Mouse (Mus musculus) layer of hippocampus, adult 9-11 months (tissue): ENCODE measurements around the gene Eaf2.

Experiments used
- DNase-seq: peaks from one replicate; pipeline ENCODE4 v3.0.0; 2022

Gene Eaf2

DNA sequence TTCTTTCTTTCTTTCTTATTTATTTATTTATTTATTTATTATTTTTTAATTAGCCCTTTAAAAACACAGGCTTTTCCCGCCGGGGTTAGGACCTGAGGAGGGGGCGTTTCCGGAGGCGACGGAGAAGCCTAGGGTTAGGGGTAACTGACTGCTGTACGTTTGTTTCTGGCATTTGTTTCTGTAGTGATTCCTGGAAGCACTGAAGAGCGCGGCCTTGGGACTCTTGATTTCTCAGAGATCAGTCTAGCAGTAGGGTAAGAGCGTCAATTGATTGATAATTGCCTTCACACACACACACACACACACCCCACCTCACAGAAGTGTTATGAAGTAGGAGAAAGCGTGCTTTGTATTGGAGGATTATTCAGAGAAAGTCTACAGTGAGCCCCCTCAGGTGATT, 46.0 kb downstream of the Eaf2 start:
- DNase-seq, result peak; percentile 9

DNA sequence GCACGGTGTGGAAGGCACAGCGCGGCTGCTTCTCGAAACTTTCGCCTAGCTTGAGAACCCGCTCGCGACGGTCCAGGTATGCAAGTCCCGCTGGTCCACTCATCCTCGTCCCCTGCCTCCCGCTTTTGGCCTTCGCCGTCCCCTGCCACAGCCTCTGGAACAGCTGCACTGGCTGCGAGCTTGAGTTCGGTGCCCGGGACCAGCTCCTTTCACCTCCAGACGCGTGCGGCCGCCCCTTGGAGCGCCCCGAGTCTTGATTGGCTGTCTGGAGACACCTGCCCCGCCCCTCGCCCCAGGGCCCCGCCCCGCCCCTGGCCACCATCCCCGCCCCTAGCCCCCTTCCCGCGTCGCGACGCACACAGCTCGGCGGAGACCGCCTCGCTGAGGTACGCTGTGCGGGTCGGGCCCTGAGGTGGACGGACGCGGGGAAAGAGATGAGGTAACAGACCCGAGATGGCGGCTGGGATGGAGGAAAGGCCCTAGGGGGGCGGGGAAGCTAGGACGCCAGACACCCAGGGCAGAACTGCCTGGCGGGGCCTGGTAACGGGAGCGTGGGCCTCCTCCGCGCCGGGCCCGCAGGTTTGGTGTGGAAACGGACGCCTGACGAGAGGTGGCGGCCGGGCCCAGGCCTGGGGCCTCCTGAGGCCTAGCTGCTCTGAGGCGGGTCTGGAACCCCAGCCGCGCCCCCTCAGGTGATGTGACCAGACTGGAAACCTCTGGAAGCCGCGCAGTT, 46.6 kb downstream of the Eaf2 start, which contains the start of gene Iqcb1:
Gene Iqcb1 (plus strand): TSS at position 332 of the 733 bp plus-strand sequence.
- DNase-seq, result peak; percentile 83

DNA sequence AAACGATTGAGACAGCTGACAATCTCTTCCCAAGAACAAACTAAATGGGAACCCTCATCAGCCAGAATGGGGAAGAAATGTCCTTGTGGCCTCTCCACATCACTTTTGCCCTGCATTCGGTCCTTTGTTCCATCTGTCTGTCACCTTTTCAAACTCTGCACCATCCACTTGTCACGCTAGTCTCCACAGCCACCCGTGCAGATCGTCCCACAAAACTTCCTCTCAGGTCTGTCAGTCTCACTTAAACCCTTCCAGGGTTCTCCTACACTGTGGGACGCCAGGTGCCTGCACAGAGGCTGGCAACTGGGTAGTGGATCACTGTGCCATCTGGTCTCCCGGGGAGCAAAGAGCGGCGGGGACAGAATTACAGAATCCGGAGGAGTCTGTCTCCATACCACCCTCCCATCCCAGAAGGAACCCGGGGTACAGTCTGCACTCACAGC, 47.2 kb downstream of the Eaf2 start:
- DNase-seq, result no peak

DNA sequence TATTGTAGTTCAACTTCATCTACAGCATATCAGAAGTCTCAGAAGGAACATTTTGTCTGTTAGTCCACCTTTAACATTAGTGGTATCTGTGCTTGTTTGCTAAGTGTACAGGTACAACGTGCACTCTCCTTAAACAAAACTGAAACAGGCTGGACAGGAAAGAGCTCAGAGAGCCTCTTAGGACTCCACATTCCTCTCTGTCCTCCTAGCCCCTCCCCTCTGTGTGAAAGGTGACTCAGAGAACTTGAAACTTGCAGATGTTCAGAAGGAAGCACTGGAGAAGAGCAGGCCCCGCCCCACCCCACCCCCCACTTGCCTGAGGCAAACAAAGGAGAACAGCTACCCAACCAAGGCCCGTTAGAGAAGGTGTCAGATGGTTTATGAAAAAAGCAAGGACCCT, 53.3 kb downstream of the Eaf2 start:
- no peak for DNase-seq

DNA sequence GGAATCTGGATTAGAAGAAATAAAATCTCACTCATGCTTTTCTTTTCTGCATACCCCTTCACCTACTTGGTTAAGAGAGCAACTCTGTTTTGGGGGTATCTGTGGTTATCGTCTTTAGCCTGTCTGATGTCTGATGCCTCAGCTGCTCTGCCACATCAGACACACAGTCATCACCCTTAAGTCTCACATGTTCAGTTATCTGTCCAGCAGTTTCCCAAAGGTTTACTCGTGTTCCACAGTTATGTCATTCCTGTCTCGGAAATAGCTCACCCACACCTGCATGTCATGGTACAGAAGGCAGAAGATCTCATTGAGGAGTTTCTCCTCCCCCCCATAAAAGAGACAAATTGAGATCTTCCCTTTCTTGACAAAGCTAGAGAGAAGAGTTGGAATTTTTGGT, 54.1 kb downstream of the Eaf2 start:
- no peak for DNase-seq

DNA sequence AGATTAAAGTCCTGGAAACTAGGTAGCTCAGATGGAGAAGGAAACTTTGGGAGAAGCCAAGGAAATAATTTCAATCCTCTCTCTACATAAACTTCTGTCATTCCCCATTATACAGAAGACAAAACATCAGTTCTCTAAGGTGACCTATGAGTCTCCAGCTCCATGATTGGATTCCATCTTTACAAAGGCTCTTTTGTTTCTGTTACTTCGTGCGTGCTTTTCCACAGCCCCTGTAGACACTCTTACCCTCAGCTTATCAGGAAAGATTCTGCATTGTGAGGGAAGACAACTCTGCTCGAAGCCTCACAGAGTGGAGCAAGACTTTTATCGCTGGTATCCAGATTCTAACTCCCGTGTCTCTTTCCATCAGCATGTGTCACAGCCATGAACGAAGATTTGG, 54.8 kb downstream of the Eaf2 start:
- DNase-seq, result no peak

DNA sequence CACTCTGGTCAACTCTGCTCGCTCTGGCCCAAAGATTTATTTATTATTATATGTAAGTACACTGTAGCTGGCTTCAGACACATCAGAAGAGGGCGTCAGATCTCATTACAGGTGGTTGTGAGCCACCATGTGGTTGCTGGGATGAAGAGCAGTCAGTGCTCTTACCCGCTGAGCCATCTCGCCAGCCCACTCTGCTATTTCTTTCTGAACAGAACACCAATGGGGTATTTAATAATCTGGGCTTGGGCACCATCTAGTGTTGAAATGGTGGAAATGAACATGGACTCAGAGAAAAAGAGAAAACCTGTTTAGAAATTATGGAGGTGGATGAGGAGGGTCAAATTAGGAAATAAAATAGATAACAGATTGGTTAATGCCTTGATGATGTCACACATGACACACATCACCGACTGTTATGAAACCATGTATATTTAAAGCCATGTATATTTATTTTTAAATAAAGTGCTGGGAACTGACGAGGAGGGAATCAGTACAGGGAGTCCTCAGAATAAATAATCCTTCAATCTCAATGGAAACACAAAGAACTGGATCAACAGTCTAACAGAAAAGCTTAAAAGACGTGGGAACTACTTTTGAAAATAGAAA, 57.4 kb downstream of the Eaf2 start:
- peak; percentile 89 for DNase-seq

DNA sequence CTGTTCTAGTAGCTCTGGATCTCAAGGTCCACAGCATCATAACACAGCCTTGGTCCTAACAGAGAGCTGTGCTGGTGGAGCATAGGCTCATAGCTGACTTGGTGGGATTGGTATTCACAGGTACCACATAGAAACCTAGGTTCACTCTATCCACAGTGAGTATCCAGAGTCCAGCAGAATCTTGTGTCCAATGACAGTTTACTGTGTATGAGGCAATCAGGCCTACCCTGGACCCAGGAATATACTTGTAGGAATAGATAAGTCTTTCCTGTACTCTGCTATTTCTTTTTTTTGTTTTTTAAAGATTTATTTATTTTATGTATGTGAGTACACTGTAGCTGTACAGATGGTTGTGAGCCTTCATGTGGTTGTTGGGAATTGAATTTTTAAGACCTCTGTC, 57.9 kb downstream of the Eaf2 start:
- no peak for DNase-seq

DNA sequence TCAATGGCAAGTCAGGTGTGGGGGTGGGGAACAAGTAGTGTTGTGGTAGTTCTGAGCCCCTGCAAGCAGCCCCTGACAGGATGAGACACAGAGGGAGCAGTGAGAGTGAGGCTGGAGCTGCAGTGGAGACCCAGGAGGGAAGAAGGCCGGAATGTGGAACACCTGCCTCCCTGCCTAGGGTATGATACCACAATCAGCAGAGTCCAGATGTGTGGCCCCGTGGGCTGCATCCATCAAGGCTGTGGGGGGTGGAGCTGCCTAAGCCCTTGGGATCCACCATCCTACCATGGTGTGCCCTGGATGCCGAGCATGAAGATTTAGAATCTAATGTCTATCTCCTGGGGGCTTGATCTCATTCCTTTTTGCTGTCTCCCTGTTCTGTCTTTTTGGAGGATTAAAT, 61.1 kb downstream of the Eaf2 start:
- DNase-seq, result no peak

DNA sequence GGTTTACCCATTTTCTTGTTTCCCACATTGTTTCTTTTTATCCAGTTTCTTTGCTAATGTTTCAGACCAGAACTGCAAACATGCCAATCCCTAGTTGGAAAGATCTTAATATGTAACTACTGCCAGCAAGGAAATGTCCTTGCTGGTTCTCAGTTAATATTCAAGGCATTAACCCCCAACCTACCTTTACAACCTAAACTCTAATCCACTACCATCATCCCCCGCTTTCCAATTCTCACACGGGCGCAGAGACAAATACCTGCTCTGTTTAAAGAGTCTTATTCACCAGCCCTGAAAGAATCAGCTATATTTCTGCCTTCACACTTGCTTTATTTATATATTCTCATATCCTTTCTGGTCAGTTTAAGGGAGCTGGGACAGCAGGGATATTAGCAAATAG, 66.2 kb downstream of the Eaf2 start:
- no peak for DNase-seq

DNA sequence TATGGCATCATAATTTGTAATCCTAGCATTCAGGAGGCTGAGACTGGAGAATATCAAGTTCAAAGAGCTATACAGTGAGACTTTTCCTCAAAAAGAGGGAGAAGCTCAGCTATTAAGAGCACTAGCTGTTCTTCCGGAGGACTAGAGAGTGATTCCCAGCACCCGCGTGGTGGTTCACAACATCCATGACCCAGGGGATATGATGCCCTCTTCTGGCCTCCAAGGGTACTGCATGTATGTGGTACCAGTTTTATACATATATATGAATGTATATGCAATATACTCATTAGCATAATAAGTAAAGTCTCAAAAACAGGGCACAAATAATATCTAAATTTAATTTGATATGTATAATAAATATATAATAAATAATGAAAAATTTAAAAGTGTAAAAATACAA, 72.4 kb downstream of the Eaf2 start:
- no peak for DNase-seq

DNA sequence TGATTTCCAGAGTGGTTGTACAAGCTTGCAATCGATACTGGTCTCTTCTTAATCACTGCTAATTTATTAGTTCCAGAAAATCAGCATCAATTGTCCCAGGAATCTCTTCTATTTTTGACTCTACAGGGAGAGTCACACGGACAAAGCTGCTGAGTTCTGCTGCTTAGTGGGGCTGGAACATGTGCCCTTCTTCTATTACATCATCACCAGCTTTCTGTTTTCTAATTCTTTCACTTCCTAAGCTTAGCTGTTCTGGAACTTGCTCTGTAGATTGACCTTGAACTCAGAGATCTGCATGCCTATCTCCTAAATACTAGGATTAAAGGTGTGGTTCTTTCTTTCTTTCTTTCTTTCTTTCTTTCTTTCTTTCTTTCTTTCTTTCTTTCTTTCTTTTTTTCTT, 76.5 kb downstream of the Eaf2 start:
- no peak for DNase-seq

DNA sequence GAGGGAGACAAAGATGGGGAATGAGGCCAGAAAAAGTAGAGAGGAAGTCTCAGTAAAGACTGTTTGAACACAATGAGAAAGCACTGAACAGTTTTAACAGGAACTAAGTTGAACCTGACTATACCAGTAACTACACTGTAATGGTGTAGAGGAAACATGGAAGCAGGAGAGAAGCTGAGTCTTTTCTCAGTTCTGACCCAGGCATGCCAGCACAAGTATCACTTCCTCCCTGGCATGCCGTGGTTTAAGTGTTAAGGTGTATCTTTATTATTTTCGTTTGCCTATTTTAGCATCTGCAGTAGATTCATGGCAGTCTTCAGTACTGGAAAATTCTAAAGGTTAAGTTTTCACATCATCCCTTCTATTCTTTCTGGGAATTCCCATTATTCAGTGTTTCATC, 79.8 kb downstream of the Eaf2 start:
- DNase-seq, result no peak

DNA sequence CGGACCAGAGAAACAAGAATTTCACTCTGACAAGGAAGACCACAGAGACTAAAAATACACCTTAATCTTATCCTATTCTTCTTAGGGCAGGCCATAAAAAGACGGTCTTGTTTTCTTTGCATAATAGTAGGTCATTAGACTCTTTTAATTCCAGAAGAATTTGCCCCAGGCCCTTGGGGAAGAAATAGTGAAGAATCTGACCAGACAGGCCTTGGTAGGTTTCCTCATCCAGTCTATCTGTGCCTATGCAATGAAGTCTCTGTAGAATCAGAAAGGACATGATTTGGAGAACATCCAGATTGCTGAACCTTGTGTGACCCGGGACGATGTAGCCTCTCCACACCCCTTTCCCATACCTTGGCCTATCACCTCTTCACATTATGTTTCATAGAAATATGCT, 84.6 kb downstream of the Eaf2 start:
- DNase-seq, result no peak

DNA sequence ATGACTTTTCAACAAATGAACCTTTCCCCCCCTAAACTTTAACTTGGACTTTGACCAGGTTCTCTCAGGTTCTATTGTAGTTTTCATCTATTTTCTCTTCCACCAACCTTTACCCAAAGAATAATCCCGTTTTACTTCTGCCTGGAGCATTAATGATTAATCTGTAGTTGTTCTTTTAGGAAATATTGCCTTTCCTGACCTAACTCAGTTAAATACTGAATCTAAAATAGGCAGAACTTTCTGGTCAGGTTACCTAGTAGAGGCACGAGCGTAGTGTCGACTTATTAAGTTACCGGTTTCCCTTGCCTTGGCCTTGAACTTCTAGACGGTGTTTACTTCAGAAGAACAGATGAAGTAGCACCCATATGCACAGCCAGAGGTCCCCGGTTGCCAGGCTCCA, 88.3 kb downstream of the Eaf2 start:
- DNase-seq, result no peak

DNA sequence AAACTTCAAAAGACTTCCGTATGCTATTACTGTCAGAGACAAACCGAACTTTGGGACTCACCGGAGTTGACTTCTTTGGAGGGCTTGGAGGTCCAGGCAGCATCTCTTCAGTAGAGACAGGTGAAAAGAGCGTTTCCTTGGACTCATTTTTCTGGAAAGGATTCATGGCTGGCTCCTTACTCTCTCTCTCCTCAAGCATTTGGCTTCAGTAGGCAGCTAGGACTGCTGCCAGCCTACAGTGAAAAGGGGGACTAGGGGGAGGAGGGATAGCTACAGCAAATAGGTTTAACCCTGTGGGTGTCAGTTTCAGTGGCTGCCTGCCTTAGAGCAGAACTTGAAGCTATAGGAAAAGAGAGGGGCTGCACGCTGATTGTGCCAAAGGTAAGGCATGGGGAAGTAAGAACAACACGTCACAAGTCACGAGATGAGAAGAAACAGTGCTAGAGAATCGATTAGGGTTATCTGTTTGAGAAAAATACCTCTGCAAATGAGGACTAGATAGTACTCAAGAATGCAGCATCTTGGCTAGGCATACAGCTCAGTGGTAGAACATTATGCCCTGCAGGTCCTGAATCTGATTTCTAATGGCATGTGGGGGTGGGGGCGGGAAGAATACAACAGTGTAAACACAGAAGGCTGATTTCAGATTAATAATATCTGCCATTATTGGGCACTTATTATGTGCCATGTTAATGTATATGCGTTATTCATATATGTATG, 90.0 kb downstream of the Eaf2 start, which contains the start of gene Slc15a2:
Gene Slc15a2 (minus strand): TSS at position 369 of the 720 bp plus-strand sequence.
- DNase-seq, result peak; percentile 44

DNA sequence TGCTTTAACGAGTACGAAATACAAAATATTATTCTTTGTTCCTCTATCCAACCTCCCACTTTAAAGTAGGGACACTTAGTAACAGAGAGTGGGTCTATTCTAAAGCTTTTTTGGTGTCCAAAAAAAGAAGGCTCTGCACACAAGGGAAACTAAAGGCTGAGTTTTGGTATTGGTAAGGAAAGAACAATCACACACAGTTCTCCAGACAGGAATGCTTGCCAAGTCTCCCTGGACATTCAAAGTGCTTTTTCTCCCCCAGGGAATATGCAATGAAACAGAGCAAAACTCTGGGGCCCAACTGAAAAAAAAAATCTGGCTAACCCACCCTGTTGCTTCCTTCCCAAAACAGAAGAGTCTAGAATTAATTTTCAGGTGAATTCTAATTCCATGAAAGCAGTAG, 90.7 kb downstream of the Eaf2 start:
- peak; percentile 8 for DNase-seq

DNA sequence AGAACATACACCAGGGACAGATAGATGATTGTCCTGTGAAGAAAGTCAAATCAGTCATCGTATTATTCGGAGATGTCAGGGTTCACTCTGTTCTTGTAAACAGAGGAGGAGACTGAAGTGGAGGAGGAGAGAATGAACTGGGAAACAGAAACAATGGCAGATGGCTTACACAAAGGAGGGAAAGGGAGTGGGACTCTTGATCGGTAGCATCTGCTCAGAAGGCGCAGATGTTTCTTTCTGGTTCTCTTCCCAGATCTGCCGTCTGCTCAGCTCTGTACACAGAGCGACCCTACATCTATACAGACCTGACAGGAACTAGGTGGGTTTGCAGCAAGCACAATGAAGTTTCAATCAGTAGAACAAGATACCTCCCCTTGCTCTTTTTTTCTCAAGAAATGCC, 99.1 kb downstream of the Eaf2 start:
- DNase-seq, result peak; percentile 71

DNA sequence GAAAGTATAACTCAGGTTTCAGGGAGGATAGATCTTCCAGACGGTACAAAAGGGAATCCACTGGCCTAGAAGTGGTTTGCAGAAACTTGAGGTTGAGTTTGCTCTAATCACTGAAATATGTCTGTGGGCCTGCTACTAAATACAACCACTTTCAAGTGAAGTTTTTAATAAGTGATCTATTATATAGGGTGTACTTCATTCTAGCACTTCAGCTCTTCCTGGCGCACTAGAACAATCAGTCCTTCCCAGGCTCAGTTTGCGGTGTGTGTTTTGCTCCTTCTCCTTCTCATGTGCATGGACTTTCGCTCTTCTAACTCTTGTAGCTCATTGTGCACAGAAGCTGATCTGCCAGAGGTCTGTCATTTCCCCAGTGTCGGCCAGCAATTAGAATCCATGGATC, 101.8 kb downstream of the Eaf2 start:
- DNase-seq, result no peak

DNA sequence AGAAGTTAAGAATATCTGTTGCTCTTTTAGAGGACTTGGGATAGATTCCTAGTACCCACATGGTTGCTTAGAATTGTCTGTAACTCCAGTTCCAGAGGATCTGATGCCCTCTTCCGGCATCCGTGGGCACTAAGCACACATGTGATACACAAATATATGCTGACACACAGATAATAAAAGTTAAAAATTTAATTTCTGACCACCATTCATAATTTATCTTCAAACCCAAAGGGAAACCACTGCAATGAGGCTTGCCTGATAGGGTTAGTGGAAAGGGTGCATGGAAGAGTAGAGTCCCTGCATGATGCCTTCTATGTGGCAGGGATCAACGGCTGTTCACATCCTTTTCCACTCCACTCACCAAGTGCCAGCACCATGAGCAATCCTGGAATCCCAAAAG, 103.1 kb downstream of the Eaf2 start:
- DNase-seq, result no peak

DNA sequence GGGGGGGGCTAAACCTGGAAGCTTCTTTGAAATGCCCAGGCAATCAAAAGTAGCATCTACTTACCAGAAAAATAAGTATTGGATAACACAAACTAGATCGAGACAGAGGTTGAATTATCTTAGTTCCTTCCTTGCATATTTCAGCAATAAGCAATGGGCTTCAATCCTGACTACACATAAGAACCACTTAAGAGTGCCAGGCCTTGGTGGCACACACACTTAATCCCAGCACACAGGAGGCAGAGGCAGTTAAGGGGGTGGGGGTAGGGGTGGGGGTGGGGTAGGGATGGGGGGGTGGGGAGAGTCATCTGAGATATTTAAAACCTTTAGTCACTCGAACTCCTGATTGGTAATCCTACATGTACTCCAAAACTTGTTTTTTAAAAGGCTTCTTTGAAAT, 103.6 kb downstream of the Eaf2 start:
- no peak for DNase-seq

DNA sequence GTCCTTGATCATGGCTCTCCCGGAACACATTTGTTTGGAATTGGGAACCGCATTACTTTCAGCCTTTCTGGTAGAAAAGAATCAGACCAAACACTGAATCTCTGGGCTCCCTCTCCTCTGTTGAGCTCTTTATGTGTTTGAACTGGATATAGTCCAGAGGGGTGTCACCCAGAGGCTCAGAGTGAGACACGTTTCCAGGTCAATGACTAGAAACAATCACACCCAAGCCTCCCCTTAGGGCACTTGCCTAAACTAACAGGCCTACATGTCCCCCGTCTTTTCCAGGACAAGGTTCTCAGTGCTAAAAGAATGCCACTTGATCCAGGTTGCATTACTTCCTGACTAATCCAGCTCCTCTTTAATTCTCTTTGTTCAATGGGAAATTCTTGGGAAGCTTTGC, 104.0 kb downstream of the Eaf2 start:
- peak; percentile 25 for DNase-seq

DNA sequence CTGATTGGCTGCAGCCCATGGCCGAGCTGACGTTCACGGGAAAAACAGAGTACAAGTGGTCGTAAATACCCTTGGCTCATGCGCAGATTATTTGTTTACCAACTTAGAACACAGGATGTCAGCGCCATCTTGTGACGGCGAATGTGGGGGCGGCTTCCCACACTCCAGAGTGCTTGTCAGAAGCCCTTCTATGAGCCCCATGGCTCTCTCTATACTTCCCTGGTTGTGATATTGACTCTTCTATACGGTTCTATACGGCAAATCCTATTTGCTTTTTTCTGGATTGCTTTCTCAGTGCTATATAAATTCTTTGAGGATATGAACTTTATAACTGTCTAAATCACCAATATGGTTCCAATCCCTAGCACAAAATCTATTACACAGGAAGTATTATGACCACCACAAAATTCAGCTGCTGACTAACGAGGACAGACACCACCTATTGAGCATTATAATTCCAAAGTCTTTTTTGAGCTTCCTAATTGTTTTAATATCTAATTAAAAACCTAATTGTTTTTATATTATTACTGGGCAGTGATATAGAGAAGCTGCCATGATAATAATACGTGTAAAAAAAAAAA, 104.5 kb downstream of the Eaf2 start:
- peak; percentile 16 for DNase-seq

DNA sequence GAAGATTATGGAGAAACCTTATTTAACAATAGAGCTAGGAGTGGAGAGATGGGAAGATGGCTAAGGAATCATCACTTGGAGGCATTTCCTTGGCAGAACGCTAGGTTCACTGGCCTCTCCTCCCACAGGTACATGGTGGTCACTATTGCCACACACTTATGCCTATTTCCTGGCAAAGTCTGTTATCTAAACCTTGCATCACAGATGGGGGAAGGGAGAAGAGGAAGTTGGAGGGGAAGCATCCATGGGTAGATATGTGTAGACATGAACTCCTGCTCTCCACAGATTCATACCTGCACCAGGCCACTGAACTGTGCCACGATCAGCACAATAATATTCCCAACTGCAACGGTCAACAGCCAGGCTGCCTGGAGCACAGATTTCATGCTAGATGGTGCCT, 122.8 kb downstream of the Eaf2 start:
- no peak for DNase-seq
